Mouse (Mus musculus): ENCODE results near the gene Rnf187. TPM values are rescaled to one million over a fixed set of nuclear protein-coding genes. Genes with fewer than 3 reads are reported as not detected.
"Not testable (repeated sequence)": the region's sequence is repeated elsewhere in the genome, so short reads cannot be mapped to it uniquely, and the experiment has no call there.

Rnf187 gene
- polyA plus RNA-seq, 1 experiment from 2014 or later, result 176 TPM

DNA sequence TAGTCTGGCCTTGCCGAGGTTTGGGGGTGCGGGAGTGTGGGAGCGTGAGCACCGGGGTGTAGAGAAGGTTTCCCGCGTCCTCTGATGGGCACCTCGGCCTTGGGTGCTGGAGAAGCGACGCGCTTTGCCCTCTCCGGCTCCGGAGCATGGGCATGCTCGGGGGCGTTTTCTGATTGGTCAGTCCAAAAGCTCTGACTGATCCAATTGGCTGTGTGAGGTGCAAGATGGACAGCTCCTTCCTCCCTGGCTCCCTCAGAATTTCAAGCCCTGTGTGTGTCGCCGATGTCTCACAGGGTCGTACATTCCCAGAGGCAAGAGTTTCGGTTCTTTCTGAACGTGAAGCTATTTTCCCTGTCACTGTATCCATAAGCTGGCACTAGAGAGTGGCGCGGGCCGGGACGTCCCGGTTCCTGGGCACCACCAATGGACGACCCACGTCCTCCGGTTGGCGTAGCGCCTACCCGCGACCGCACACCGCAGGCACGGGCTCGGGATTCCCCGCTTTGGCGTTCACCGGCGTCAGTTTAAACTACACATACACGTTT lies 21.3 kb upstream of the Rnf187 start:
- ATAC-seq (replicated peaks; ENCODE audit: extremely low read depth, insufficient read depth, low FRiP score), result peak; percentile 87
- 7% methylated on average over 40 of the region's 40 CpGs for WGBS
- Histone ChIP-seq H3K4me2 (ENCODE audit: low read depth, low read length) (peak overlapping the region; percentile 85), H3K27me3 (ENCODE audit: control insufficient read depth, insufficient read depth, low read length) (peaks cover 19% of the 10 kb centered on the region; the same call in 1 of the 2 replicates), H3K36me3 (ENCODE audit: control insufficient read depth, insufficient read depth) (peaks cover 2% of the 10 kb centered on the region; the same call in 1 of the 2 replicates), H3K9ac (ENCODE audit: low read length) (peak overlapping the region; percentile 71), H3K4me1 (ENCODE audit: control insufficient read depth, insufficient read depth, low read length) (peaks cover 33% of the 10 kb centered on the region), H3K4me3 (ENCODE audit: low read length) (peak overlapping the region; percentile 60), H3K27ac (ENCODE audit: low read length) (peak overlapping the region; percentile 41; the same call in 1 of the 2 replicates), H3K9me3 (replicated peaks; ENCODE audit: control insufficient read depth, low read length) (peaks cover 9% of the 10 kb centered on the region)

DNA sequence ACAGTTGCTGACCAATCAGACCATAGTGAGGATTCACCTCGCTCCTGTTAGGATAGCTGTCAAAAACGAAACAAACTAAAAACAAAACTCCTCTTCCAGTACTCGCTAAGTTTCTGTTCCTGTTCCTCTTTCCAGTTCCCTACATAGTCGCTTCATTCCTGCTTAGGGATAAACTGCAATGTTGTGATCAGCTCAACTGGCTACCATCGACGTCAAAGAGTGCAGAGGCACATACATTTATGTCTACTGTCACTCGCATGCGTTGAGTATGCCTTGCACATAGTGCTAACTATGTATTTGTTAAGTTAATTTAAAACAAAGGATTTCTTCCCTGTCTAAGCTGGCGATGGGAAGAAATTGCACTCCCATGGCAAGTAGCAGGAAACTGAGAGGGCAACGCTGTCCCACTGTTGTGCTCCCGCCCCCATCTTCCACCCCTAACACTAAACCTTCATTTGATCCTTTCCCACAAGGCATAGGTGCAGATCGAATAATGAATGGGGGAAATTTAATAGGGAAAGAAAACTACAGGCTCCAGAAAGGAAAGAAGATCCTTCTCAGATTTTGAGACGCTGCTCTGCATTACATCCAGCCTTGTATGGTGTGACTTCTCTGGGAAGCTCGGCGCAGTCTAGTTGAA lies 20.6 kb upstream of the Rnf187 start:
- Histone ChIP-seq H3K27me3 (ENCODE audit: control insufficient read depth, insufficient read depth, low read length) (peaks cover 19% of the 10 kb centered on the region; the same call in 1 of the 2 replicates), H3K27ac (ENCODE audit: low read length) (no peak overlapping the region; the same call in 1 of the 2 replicates), H3K36me3 (ENCODE audit: control insufficient read depth, insufficient read depth) (peaks cover 2% of the 10 kb centered on the region; the same call in 1 of the 2 replicates), H3K4me1 (ENCODE audit: control insufficient read depth, insufficient read depth, low read length) (peaks cover 28% of the 10 kb centered on the region), H3K9me3 (replicated peaks; ENCODE audit: control insufficient read depth, low read length) (peaks cover 9% of the 10 kb centered on the region), H3K4me3 (ENCODE audit: low read length) (peak overlapping the region; percentile 60), H3K4me2 (ENCODE audit: low read depth, low read length) (peak overlapping the region; percentile 85), H3K9ac (ENCODE audit: low read length) (peak overlapping the region; percentile 71)
- 32% methylated on average over 15 of the region's 15 CpGs for WGBS
- no peak for ATAC-seq (replicated peaks; ENCODE audit: extremely low read depth, insufficient read depth, low FRiP score)

DNA sequence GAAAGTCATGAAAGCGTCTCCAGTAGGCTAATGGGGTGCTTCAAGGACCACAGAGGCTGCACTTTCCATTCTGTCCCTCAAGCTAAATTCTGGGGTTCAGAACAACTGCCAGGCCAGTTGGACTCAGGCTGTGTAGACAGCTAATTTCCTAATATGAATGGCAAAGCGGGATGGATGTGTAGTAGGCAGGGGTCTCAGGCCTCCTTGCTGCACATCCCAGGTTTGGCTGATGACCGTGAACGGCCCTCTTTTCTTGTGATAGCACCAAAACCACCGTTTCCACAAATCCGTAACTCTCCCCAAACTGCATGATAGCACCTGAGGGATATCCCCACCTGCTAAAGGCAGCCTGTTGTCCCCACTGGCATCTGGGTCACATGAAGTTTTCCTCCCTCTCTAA lies 19.8 kb upstream of the Rnf187 start:
- Histone ChIP-seq H3K4me1 (ENCODE audit: control insufficient read depth, insufficient read depth, low read length) (peaks cover 30% of the 10 kb centered on the region), H3K4me2 (ENCODE audit: low read depth, low read length) (no peak overlapping the region), H3K27me3 (ENCODE audit: control insufficient read depth, insufficient read depth, low read length) (peaks cover 19% of the 10 kb centered on the region; the same call in 1 of the 2 replicates), H3K9ac (ENCODE audit: low read length) (no peak overlapping the region), H3K4me3 (ENCODE audit: low read length) (no peak overlapping the region), H3K27ac (ENCODE audit: low read length) (no peak overlapping the region), H3K36me3 (ENCODE audit: control insufficient read depth, insufficient read depth) (peaks cover 2% of the 10 kb centered on the region; the same call in 1 of the 2 replicates), H3K9me3 (replicated peaks; ENCODE audit: control insufficient read depth, low read length) (peaks cover 9% of the 10 kb centered on the region)
- no peak for ATAC-seq (replicated peaks; ENCODE audit: extremely low read depth, insufficient read depth, low FRiP score)
- 86% methylated on average over 6 of the region's 6 CpGs for WGBS

DNA sequence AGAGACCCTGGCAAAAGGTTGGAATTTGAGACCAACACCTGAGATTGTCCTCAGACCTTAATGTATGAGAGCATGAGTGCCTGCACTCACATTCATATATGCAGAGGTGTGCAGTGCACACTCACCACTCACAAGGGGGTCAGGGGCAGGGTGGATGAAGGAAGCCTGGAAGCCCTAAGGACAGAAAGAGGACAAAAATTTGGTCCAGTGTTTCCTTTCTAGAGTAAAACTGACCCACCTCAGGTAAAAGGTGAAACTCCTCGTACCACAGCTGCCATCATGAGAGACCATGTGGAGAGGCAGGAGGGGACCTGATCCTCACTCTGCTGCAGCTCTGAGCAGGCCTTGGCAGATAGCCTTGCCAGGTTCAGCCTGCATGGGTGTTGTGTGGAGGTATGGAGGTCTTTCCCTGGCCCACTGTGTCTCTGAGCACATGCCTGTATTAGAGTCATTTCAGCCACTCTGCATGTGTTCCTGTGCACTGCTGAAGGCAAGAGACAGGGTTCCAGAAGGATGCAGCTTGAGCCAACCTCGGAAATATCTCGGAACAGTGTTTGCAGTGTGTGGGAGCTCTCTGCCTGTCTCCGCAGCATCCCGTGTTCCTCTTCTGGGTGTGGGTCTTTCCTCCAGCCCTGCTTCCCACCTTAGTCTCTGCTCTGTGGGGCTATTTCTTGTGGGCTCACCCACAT lies 18.7 kb upstream of the Rnf187 start:
- WGBS, result 83% methylated on average over 5 of the region's 5 CpGs
- no peak overlapping the region; the same call in 1 of the 2 replicates for H3K4me3 ChIP-seq (ENCODE audit: low read length)
- no peak overlapping the region; the same call in 1 of the 2 replicates for H3K9ac ChIP-seq (ENCODE audit: low read length)
- ATAC-seq (replicated peaks; ENCODE audit: extremely low read depth, insufficient read depth, low FRiP score), result no peak
- peaks cover 33% of the 10 kb centered on the region for H3K4me1 ChIP-seq (ENCODE audit: control insufficient read depth, insufficient read depth, low read length)
- H3K4me2 ChIP-seq (ENCODE audit: low read depth, low read length), result peak overlapping the region; percentile 96
- peaks cover 2% of the 10 kb centered on the region; the same call in 1 of the 2 replicates for H3K36me3 ChIP-seq (ENCODE audit: control insufficient read depth, insufficient read depth)
- H3K27me3 ChIP-seq (ENCODE audit: control insufficient read depth, insufficient read depth, low read length), result peaks cover 13% of the 10 kb centered on the region; the same call in 1 of the 2 replicates
- H3K27ac ChIP-seq (ENCODE audit: low read length), result no peak overlapping the region
- H3K9me3 ChIP-seq (replicated peaks; ENCODE audit: control insufficient read depth, low read length), result peaks cover 9% of the 10 kb centered on the region

DNA sequence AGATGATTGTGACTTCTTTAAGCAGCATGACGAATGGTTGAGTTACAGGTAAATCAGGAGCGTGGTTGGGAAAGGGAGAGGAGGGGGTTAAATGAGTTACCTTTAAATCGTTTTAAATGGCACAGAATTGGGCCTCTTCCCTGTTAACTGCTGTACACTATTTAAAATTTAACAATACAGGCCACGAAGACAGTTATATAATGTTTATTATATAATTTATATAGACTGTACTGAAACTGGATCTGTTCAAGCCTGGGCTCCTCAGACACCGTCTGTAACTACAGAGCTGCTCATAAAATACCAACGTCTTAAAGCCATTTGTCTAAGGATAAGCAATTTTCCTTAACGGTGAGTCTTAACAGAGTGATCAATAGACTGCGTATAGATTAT lies 17.1 kb upstream of the Rnf187 start:
- Histone ChIP-seq H3K9ac (ENCODE audit: low read length) (peak overlapping the region; percentile 88), H3K4me3 (ENCODE audit: low read length) (peak overlapping the region; percentile 78), H3K4me2 (ENCODE audit: low read depth, low read length) (peak overlapping the region; percentile 96), H3K27me3 (ENCODE audit: control insufficient read depth, insufficient read depth, low read length) (peaks cover 3% of the 10 kb centered on the region), H3K36me3 (ENCODE audit: control insufficient read depth, insufficient read depth) (peaks cover 2% of the 10 kb centered on the region; the same call in 1 of the 2 replicates), H3K27ac (ENCODE audit: low read length) (peak overlapping the region; percentile 100), H3K9me3 (replicated peaks; ENCODE audit: control insufficient read depth, low read length) (no peaks in the 10 kb centered on the region), H3K4me1 (ENCODE audit: control insufficient read depth, insufficient read depth, low read length) (peaks cover 33% of the 10 kb centered on the region)
- ATAC-seq (replicated peaks; ENCODE audit: extremely low read depth, insufficient read depth, low FRiP score), result no peak
- 33% methylated on average over 8 of the region's 8 CpGs for WGBS

DNA sequence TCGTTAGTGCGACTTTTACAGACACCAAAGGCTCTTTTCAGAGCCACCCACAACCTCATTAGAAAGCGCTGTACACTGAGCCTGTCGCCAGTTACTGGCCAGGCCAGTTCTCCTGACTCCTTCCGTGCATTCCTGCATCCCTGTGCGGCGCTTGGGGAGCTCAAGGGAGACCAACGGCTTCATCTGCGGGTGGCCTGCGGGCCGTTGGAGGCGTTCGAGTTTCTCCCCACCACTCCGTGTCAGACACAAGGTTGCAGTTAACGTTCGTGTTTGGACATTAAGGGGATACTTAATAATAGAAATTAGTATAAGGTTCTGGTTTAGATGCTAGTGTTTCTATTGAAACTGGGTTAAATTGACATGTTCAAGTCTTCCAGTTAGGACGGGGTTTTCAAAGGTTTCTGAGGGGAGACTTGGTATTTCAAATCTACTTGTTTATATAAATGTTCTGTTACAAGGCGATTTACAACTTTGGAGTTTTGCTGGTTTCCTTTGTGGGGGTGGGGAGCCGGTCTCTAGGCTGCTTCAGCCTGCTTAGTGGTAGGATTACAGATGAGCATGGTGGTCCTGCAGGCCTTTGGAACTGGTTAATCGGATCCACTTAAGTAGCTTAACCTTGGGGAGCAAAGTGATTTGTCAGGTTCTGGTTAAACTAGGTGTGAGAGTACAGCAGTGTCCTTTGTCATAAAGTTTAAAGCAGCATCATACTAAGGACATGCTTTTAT lies 16.6 kb upstream of the Rnf187 start:
- Histone ChIP-seq H3K9ac (ENCODE audit: low read length) (peak overlapping the region; percentile 88), H3K27me3 (ENCODE audit: control insufficient read depth, insufficient read depth, low read length) (peaks cover 3% of the 10 kb centered on the region), H3K9me3 (replicated peaks; ENCODE audit: control insufficient read depth, low read length) (no peaks in the 10 kb centered on the region), H3K4me3 (ENCODE audit: low read length) (peak overlapping the region; percentile 78), H3K27ac (ENCODE audit: low read length) (peak overlapping the region; percentile 100), H3K36me3 (ENCODE audit: control insufficient read depth, insufficient read depth) (peaks cover 2% of the 10 kb centered on the region; the same call in 1 of the 2 replicates), H3K4me2 (ENCODE audit: low read depth, low read length) (peak overlapping the region; percentile 96), H3K4me1 (ENCODE audit: control insufficient read depth, insufficient read depth, low read length) (peaks cover 33% of the 10 kb centered on the region)
- ATAC-seq (replicated peaks; ENCODE audit: extremely low read depth, insufficient read depth, low FRiP score), result no peak
- under 1% methylated on average over 20 of the region's 20 CpGs for WGBS

DNA sequence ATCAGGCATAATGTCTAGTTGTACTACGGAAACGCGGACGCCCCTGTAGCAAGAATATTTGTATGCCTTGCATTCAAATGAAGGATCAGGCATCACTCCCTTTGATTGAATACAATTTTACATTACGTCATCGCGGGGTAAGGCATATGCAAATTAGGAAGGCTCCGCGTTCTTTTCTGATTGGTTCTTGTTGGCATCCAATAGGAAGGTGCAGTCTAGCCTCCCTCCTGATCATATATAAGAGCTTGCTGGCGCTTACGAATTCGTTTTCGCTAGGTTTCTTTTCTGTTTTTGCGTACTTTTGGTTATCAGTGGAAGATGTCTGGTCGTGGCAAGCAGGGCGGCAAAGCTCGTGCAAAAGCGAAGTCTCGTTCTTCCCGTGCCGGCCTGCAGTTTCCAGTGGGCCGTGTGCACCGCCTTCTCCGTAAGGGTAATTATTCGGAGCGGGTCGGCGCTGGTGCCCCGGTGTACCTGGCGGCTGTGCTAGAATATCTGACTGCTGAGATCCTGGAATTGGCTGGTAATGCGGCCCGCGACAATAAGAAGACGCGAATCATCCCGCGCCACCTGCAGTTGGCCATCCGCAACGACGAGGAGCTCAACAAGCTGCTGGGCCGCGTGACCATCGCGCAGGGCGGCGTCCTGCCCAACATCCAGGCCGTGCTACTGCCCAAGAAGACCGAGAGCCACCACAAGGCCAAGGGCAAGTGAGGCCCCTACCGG lies 15.9 kb upstream of the Rnf187 start, which contains the start of the genes Hist3h2a and Trim17:
Gene Hist3h2a (plus strand): TSS at position 266 of the 723 bp plus-strand sequence.
Gene Trim17 (plus strand): TSS at position 266 of the 723 bp plus-strand sequence.
- H3K4me1 ChIP-seq (ENCODE audit: control insufficient read depth, insufficient read depth, low read length), result peaks cover 33% of the 10 kb centered on the region
- H3K9me3 ChIP-seq (replicated peaks; ENCODE audit: control insufficient read depth, low read length), result no peaks in the 10 kb centered on the region
- ATAC-seq (replicated peaks; ENCODE audit: extremely low read depth, insufficient read depth, low FRiP score), result peak; percentile 95
- peak within 1 kb of the TSS; percentile 78 for H3K4me3 ChIP-seq (ENCODE audit: low read length)
- peak within 1 kb of the TSS; percentile 96 for H3K4me2 ChIP-seq (ENCODE audit: low read depth, low read length)
- under 1% methylated on average over 49 of the region's 49 CpGs for WGBS
- H3K27ac ChIP-seq (ENCODE audit: low read length), result peak within 1 kb of the TSS; percentile 100
- peak within 1 kb of the TSS; percentile 88 for H3K9ac ChIP-seq (ENCODE audit: low read length)
- H3K27me3 ChIP-seq (ENCODE audit: control insufficient read depth, insufficient read depth, low read length), result peaks cover 4% of the 10 kb centered on the region
- H3K36me3 ChIP-seq (ENCODE audit: control insufficient read depth, insufficient read depth), result peaks cover 2% of the 10 kb centered on the region; the same call in 1 of the 2 replicates

DNA sequence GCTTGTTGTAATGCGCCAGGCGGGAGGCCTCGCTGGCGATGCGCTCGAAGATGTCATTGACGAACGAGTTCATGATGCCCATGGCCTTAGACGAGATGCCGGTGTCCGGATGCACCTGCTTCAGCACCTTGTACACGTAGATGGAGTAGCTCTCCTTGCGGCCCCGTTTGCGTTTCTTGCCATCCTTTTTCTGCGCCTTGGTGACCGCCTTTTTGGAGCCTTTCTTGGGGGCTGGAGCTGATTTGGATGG lies 15.4 kb upstream of the Rnf187 start:
- peak overlapping the region; percentile 78 for H3K4me3 ChIP-seq (ENCODE audit: low read length)

More for the DNA sequence above, 15.4 kb upstream of the Rnf187 start:
- ATAC-seq (replicated peaks; ENCODE audit: extremely low read depth, insufficient read depth, low FRiP score); H3K36me3 ChIP-seq (ENCODE audit: control insufficient read depth, insufficient read depth); H3K9me3 ChIP-seq (replicated peaks; ENCODE audit: control insufficient read depth, low read length); H3K27me3 ChIP-seq (ENCODE audit: control insufficient read depth, insufficient read depth, low read length): not testable (repeated sequence)
- H3K27ac ChIP-seq (ENCODE audit: low read length), result peak overlapping the region; percentile 100
- WGBS, result 0% methylated on average over 13 of the region's 17 CpGs
- H3K9ac ChIP-seq (ENCODE audit: low read length), result peak overlapping the region; percentile 86
- peak overlapping the region; percentile 96 for H3K4me2 ChIP-seq (ENCODE audit: low read depth, low read length)
- H3K4me1 ChIP-seq (ENCODE audit: control insufficient read depth, insufficient read depth, low read length), result peaks cover 32% of the 10 kb centered on the region

Data from heart, embryonic 16.5 days (tissue).